Mouse (Mus musculus) central nervous system, embryonic 14 days (tissue): ENCODE measurements around the gene Prss21. TPM values are rescaled to one million over a fixed set of nuclear protein-coding genes. Genes with fewer than 3 reads are reported as not detected.

ENCODE experiments used
- polyA plus RNA-seq: library from polyadenylated mRNA; depleted of rRNA; stranded (reverse); fragments of >200 nt; gene quantifications from 2 replicates; pipeline ENCODE4 v1.2.3, GENCODE M21; 2012; rRNA removed

Gene Prss21
- polyA plus RNA-seq, result not detected in 2 replicates

GRCm38 (mm10) chr17:23867756-23868155 is at the start of gene Prss21:
Prss21 (plus strand) TSS chr17:23868056.

DNA sequence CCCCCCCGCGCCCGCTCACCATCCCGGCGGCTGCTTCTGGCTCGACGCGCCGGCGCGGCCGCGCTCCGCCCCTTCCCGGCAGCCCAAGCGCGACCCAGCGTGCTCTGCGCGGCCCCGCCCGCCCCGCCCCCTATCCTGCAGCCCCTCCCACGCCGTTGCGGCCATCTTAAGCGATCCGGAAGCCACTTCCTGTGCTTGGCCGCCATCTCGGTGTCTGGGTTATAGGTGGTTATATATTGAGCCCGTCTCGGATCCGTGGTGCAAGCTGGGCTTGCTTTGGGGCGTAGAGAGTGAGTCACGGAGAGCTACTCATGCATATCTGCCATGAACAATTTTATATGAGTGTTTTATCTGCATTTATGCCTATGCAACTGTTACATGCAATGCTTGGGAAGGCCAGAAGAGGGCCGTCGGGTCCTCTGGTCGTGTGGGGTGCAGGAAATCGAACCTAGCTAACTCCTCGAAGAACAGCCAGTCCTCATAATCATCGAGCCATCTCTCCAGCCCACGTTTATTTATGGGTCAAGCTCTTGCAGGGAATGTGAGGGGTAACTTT is 38.7 kb upstream of the Prss21 start, which contains the start of gene Elob:
Gene Elob (minus strand): TSS at position 73 of the 556 bp plus-strand sequence.

DNA sequence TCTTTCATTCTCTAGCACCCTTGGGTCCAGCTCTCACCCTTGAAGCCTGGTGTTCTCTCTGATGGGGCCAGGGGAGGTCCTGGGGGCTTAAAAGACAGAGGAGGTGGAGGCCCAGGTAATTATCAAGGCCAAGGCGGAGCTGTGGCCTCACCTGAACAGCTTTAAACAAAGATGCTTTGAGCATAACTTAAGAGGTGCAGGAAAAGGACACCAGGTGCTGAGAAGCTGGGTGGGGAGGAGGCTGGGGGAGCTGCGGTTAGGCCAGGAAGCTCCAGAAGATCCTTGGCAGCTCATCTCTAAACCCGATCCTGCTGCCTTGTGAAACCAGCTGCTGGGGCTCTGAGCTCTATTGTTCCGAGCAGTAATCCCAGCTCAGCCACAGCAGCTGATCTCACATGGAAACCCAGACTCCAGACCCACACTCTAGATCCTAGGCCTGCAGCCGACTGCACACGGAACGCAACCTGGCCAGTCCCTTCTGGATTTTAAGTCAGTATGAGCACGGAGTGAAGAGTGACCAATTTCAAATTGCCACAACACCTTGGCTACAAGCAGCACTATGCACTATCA is 31.8 kb upstream of the Prss21 start, which contains the start of gene Prss33:
Gene Prss33 (minus strand): TSS at position 51 of the 570 bp plus-strand sequence.

DNA sequence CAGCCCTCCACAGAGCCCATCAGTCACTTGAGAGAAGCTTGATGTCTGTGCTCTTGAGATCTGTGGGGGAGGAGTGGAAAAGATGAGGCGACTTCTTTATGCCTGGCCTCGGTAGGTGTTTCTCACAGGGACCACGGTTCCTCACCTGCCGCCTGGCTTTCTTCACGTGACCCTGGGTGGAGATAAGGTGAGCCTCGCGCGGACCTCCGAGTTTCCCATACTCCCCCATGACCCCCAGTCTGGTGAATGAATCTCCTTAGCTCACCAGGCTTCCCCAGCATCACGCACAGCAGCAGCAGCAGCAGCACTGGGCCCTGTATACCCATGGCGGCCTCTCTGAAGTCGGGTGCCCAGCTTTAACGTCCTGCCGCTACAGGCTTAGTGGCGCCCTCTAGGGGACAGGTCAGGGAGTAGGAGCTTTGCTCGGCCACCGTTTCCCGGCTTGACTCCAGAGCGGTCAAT is 24.0 kb upstream of the Prss21 start, which contains the start of the genes Prss32 and Prss41:
Gene Prss32 (plus strand): TSS at position 44 of the 462 bp plus-strand sequence.
Gene Prss41 (minus strand): TSS at position 361 of the 462 bp plus-strand sequence.

DNA sequence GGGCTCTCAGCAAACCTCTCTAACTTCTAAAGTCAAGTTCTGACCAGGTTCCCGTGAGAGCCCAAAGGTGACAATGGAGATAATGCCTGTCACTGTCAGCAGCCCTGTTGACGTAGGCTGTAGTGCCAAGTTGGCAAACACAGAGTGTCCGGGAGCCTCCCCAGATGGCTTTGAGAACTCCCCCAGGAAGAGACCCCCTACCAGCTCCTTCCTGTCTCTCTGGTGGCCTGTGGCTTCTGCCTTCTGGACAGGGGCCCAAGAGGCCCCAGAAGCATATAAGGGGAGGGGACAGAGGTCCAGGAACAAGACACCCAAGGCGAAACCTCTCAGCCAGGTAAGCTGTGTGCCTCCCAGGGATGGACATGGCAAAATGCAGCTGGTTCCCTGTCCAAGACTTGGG is 12.7 kb downstream of the Prss21 start, which contains the start of the genes Dcpp1 and Dcpp2:
Gene Dcpp1 (plus strand): TSS at position 301 of the 400 bp plus-strand sequence.
Gene Dcpp2 (plus strand): TSS at position 305 of the 400 bp plus-strand sequence.

GRCm38 (mm10) chr17:23917158-23917557 is 49.3 kb downstream of the Prss21 start, which contains the start of gene Dcpp3:
Dcpp3 (plus strand) TSS chr17:23917458.

Other genes starting within 250 kb of the Prss21 start
- 1.3 and 1.7 TPM in 2 replicates for gene Mmp25, start 222.8 kb upstream of the Prss21 start, polyA plus RNA-seq
- 0.15 and 0.43 TPM in 2 replicates for gene Bicdl2, start 207.6 kb upstream of the Prss21 start, polyA plus RNA-seq
- gene Hcfc1r1, start 194.5 kb upstream of the Prss21 start, polyA plus RNA-seq, result 82.1 and 90.1 TPM in 2 replicates
- gene Thoc6, start 194.2 kb upstream of the Prss21 start, polyA plus RNA-seq, result 47.0 and 47.3 TPM in 2 replicates
- gene Tnfrsf12a, start 190.6 kb upstream of the Prss21 start, polyA plus RNA-seq, result 2.6 and 4.7 TPM in 2 replicates
- gene Cldn6, start 188.8 kb upstream of the Prss21 start, polyA plus RNA-seq, result 0.39 and 7.4 TPM in 2 replicates
- 0.92 and 2.9 TPM in 2 replicates for gene Cldn9, start 184.0 kb upstream of the Prss21 start, polyA plus RNA-seq
- gene 1520401A03Rik, start 145.3 kb upstream of the Prss21 start, polyA plus RNA-seq, result 0.15 and 0.78 TPM in 2 replicates
- gene Pkmyt1, start 141.7 kb upstream of the Prss21 start, polyA plus RNA-seq, result 38.5 and 40.6 TPM in 2 replicates
- gene Paqr4, start 127.2 kb upstream of the Prss21 start, polyA plus RNA-seq, result 23.6 and 25.2 TPM in 2 replicates
- 1.1 and 6.0 TPM in 2 replicates for gene Kremen2, start 122.2 kb upstream of the Prss21 start, polyA plus RNA-seq
- 97.4 and 99.1 TPM in 2 replicates for gene Flywch1, start 96.5 kb upstream of the Prss21 start, polyA plus RNA-seq
- gene Flywch2, start 82.0 kb upstream of the Prss21 start, polyA plus RNA-seq, result 44.8 and 54.5 TPM in 2 replicates
- 634 and 697 TPM in 2 replicates for gene Srrm2, start 77.5 kb upstream of the Prss21 start, polyA plus RNA-seq
- 905 and 997 TPM in 2 replicates for gene Elob, start 38.9 kb upstream of the Prss21 start, polyA plus RNA-seq
- gene Prss33, start 32.0 kb upstream of the Prss21 start, polyA plus RNA-seq, result 0.31 and 0.74 TPM in 2 replicates
- 0.10 and 0.16 TPM in 2 replicates for gene Prss32, start 24.2 kb upstream of the Prss21 start, polyA plus RNA-seq
- gene Prss41, start 23.9 kb upstream of the Prss21 start, polyA plus RNA-seq, result 1.9 TPM in 2 replicates
- 0.23 TPM in 1 of 2 replicates, not detected in the other for gene Dcpp1, start 12.8 kb downstream of the Prss21 start, polyA plus RNA-seq
- gene Dcpp2, start 12.8 kb downstream of the Prss21 start, polyA plus RNA-seq, result not detected in 2 replicates
- gene Dcpp3, start 49.4 kb downstream of the Prss21 start, polyA plus RNA-seq, result 0.33 TPM in 1 of 2 replicates, not detected in the other
- gene Sbp, start 73.6 kb downstream of the Prss21 start, polyA plus RNA-seq, result not detected in 2 replicates
- not detected in 2 replicates for gene Sbpl, start 87.2 kb downstream of the Prss21 start, polyA plus RNA-seq
- 0.04 TPM in 1 of 2 replicates, not detected in the other for gene Prss30, start 112.5 kb downstream of the Prss21 start, polyA plus RNA-seq
- 0.24 TPM in 1 of 2 replicates, not detected in the other for gene Prss22, start 130.0 kb downstream of the Prss21 start, polyA plus RNA-seq
- gene Prss27, start 170.1 kb downstream of the Prss21 start, polyA plus RNA-seq, result 0.16 TPM in 1 of 2 replicates, not detected in the other
- 62.4 and 69.4 TPM in 2 replicates for gene Kctd5, start 205.4 kb downstream of the Prss21 start, polyA plus RNA-seq